Mouse (Mus musculus) kidney, adult 2 months (tissue): Measurements from ENCODE around the gene Pdzrn4.

Source experiments
- CTCF ChIP-seq: fragments of 200-500 bp; conservative IDR thresholded peaks from 2 replicates; pipeline ENCODE4 v1.5.1; 2011; ENCODE audit warnings: low read depth, mild to moderate bottlenecking, control low read depth, low read length, moderate library complexity, mixed read lengths; ENCODE audit not compliant: insufficient read depth, insufficient read length
- POLR2A ChIP-seq: fragments of 200-500 bp; IDR thresholded peaks from one replicate; pipeline ENCODE4 v1.6.1; 2011; ENCODE audit warnings: low read depth, low read length, control low read depth

- TF ChIP-seq POLR2A (no peak), CTCF (no peak)
Observed at GRCm38 (mm10) chr15:92678377-92678776, 281.7 kb downstream of the Pdzrn4 start.
